Mouse (Mus musculus) cerebellum, adult 9-11 months (tissue): ENCODE results near the gene Smg6.

ENCODE experiments used
- DNase-seq: peaks from one replicate; pipeline ENCODE4 v3.0.0; 2022

Smg6 gene

GRCm38 (mm10) chr11:74930391-74930790 is 4.8 kb downstream of the Smg6 start:
- DNase-seq = no peak

GRCm38 (mm10) chr11:74946348-74946747 is 20.7 kb downstream of the Smg6 start:
- no peak for DNase-seq

GRCm38 (mm10) chr11:74954901-74955300 is 29.3 kb downstream of the Smg6 start:
- peak; percentile 46 for DNase-seq

- no peak for DNase-seq
Observed at GRCm38 (mm10) chr11:74956006-74956405, 30.4 kb downstream of the Smg6 start.

- no peak for DNase-seq
Observed at GRCm38 (mm10) chr11:74957600-74957999, 32.0 kb downstream of the Smg6 start.

GRCm38 (mm10) chr11:74959501-74959900 is 33.9 kb downstream of the Smg6 start:
- DNase-seq = no peak

GRCm38 (mm10) chr11:74960031-74960551 is 34.5 kb downstream of the Smg6 start:
- no peak for DNase-seq

GRCm38 (mm10) chr11:74961953-74962352 is 36.3 kb downstream of the Smg6 start:
- DNase-seq = no peak

- peak; percentile 10 for DNase-seq
Observed at GRCm38 (mm10) chr11:74962846-74963407, 37.3 kb downstream of the Smg6 start.

- DNase-seq = no peak
Observed at GRCm38 (mm10) chr11:74965516-74965915, 39.9 kb downstream of the Smg6 start.

- DNase-seq = no peak
Observed at GRCm38 (mm10) chr11:74973290-74974157, 47.9 kb downstream of the Smg6 start.

- no peak for DNase-seq
Observed at GRCm38 (mm10) chr11:74974615-74975014, 49.0 kb downstream of the Smg6 start.

- DNase-seq = no peak
Observed at GRCm38 (mm10) chr11:74976835-74977687, 51.4 kb downstream of the Smg6 start.

- DNase-seq = peak; percentile 52
Observed at GRCm38 (mm10) chr11:74981464-74981863, 55.8 kb downstream of the Smg6 start.

- DNase-seq = no peak
Observed at GRCm38 (mm10) chr11:74982241-74982640, 56.6 kb downstream of the Smg6 start.

- DNase-seq = no peak
Observed at GRCm38 (mm10) chr11:74988162-74988561, 62.5 kb downstream of the Smg6 start.

GRCm38 (mm10) chr11:74989047-74989446 is 63.4 kb downstream of the Smg6 start:
- no peak for DNase-seq

GRCm38 (mm10) chr11:74990501-74990900 is 64.9 kb downstream of the Smg6 start:
- DNase-seq = no peak

- DNase-seq = no peak
Observed at GRCm38 (mm10) chr11:74991290-74991689, 65.7 kb downstream of the Smg6 start.

- no peak for DNase-seq
Observed at GRCm38 (mm10) chr11:74992427-74992987, 66.9 kb downstream of the Smg6 start.

- DNase-seq = no peak
Observed at GRCm38 (mm10) chr11:74994141-74994540, 68.5 kb downstream of the Smg6 start.

GRCm38 (mm10) chr11:74994856-74995255 is 69.2 kb downstream of the Smg6 start:
- no peak for DNase-seq

GRCm38 (mm10) chr11:74996482-74996881 is 70.9 kb downstream of the Smg6 start:
- DNase-seq = no peak
